Mouse (Mus musculus) myocyte (in vitro differentiated cells): Measurements from ENCODE around the gene Arhgap28. TPM values are rescaled to one million over a fixed set of nuclear protein-coding genes. Genes with fewer than 3 reads are reported as not detected.

Experiments
- H3K27me3 ChIP-seq: one replicate; pipeline ENCODE4 v1.6.1; 2011; ENCODE audit not compliant: control insufficient read depth, insufficient read depth, insufficient read length
- H3K36me3 ChIP-seq: one replicate; pipeline ENCODE4 v1.6.1; 2011; ENCODE audit not compliant: control insufficient read depth, insufficient read depth
- H3K4me2 ChIP-seq: one replicate; pipeline ENCODE4 v1.6.1; 2011; ENCODE audit warnings: low read depth, control low read depth
- H3K4me3 ChIP-seq: one replicate; pipeline ENCODE4 v1.5.1; 2011; ENCODE audit warnings: mild to moderate bottlenecking, control low read depth, moderate library complexity
- H3K79me2 ChIP-seq: one replicate; pipeline ENCODE4 v1.6.1; 2011; ENCODE audit not compliant: control insufficient read depth, insufficient read depth
- H3ac ChIP-seq: one replicate; pipeline ENCODE4 v1.6.1; 2011; ENCODE audit not compliant: control insufficient read depth, insufficient read length
- CEBPB ChIP-seq: IDR thresholded peaks from 2 replicates; pipeline ENCODE4 v1.6.1; 2011; ENCODE audit warnings: mild to moderate bottlenecking, moderate library complexity; ENCODE audit not compliant: poor library complexity, insufficient read depth, severe bottlenecking
- E2F4 ChIP-seq: IDR thresholded peaks from one replicate; pipeline ENCODE4 v1.6.1; 2011; ENCODE audit warnings: mild to moderate bottlenecking, control low read depth, moderate library complexity; ENCODE audit not compliant: insufficient read depth
- MAX ChIP-seq: IDR thresholded peaks from one replicate; pipeline ENCODE4 v1.6.1; 2011; ENCODE audit warnings: low read depth, mild to moderate bottlenecking, control low read depth
- MYOD1 ChIP-seq, 3 experiments: IDR thresholded peaks; one replicate each; pipeline ENCODE4 v1.6.1; 2011; ENCODE audit warnings: control low read depth in 2 of 3, low read depth in 2 of 3, mild to moderate bottlenecking in 2 of 3, moderate library complexity in 1 of 3; ENCODE audit not compliant: insufficient read length in 2 of 3, control insufficient read depth in 1 of 3
- MYOG ChIP-seq, 3 experiments: IDR thresholded peaks; one replicate each; pipeline ENCODE4 v1.6.1; 2011; ENCODE audit warnings: control low read depth in 2 of 3, low read depth in 2 of 3, mild to moderate bottlenecking in 2 of 3; ENCODE audit not compliant: insufficient read length in 2 of 3, control insufficient read depth in 1 of 3, insufficient read depth in 1 of 3
- POLR2A ChIP-seq: IDR thresholded peaks from one replicate; pipeline ENCODE4 v1.6.1; 2011; ENCODE audit warnings: low read depth, mild to moderate bottlenecking, control low read depth, moderate library complexity; ENCODE audit not compliant: insufficient read length
- POLR2AphosphoS2 ChIP-seq: IDR thresholded peaks from one replicate; pipeline ENCODE4 v1.6.1; 2011; ENCODE audit warnings: low read depth, control low read depth; ENCODE audit not compliant: insufficient read length
- REST ChIP-seq: IDR thresholded peaks from one replicate; pipeline ENCODE4 v1.6.1; 2011; ENCODE audit warnings: mild to moderate bottlenecking, control low read depth, moderate library complexity; ENCODE audit not compliant: insufficient read depth, insufficient read length
- SRF ChIP-seq: IDR thresholded peaks from one replicate; pipeline ENCODE4 v1.6.1; 2011; ENCODE audit warnings: low read depth; ENCODE audit not compliant: control insufficient read depth, insufficient read length
- TCF12 ChIP-seq: IDR thresholded peaks from one replicate; pipeline ENCODE4 v1.6.1; 2011; ENCODE audit warnings: mild to moderate bottlenecking, control low read depth; ENCODE audit not compliant: poor library complexity, insufficient read depth, severe bottlenecking
- TCF3 ChIP-seq: IDR thresholded peaks from one replicate; pipeline ENCODE4 v1.6.1; 2011; ENCODE audit warnings: low read depth, control low read depth; ENCODE audit not compliant: insufficient read length
- USF1 ChIP-seq: IDR thresholded peaks from one replicate; pipeline ENCODE4 v1.6.1; 2011; ENCODE audit warnings: low read depth, mild to moderate bottlenecking, control low read depth, moderate library complexity
- polyA plus RNA-seq: library from polyadenylated mRNA; unstranded; fragments of >200 nt; fragmentation: generic; extraction: Trizol; gene quantifications from one replicate; pipeline ENCODE4 v1.2.1, GENCODE M21; 2012; ENCODE audit warnings: missing spikeins

Gene Arhgap28
- polyA plus RNA-seq, 1 experiment = 19.8 TPM

DNA sequence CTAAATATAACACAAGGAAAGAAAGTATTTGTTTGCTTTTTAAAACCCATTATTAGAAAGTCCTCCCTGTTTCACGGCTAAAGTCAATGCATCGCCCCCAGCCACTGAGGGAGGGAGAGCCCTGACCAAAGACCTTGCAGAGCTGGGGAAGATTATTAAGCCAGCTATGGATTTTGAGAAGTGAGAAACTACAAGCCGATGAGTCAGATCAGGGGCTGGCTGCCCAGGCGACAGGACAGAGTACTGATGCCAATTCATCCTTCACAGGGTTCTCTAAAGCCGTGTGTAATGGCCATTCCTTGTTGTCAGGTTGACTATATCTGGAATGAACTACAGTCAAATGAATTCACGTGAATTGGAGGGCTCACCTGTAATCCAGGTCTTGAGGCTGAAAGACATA is 62.9 kb downstream of the Arhgap28 start:
- Histone ChIP-seq H3K4me2 (no peak overlapping the region), H3K4me3 (no peak overlapping the region), H3ac (no peak overlapping the region), H3K36me3 (no peaks in the 10 kb centered on the region), H3K27me3 (no peaks in the 10 kb centered on the region), H3K79me2 (peaks cover under 1% of the 10 kb centered on the region)
- TF ChIP-seq REST (no peak), MAX (no peak), TCF12 (no peak), USF1 (no peak), MYOG (IDR thresholded peaks at IDR 0.05; ENCODE audit: control insufficient read depth in 1 of 3, insufficient read depth in 1 of 3, insufficient read length in 2 of 3, low read depth in 2 of 3) (no peak), E2F4 (no peak), POLR2A (no peak), TCF3 (no peak), MYOD1 (IDR thresholded peaks at IDR 0.05; ENCODE audit: control insufficient read depth in 1 of 3, insufficient read length in 2 of 3, low read depth in 2 of 3) (no peak), CEBPB (no peak), SRF (no peak), POLR2AphosphoS2 (no peak)

DNA sequence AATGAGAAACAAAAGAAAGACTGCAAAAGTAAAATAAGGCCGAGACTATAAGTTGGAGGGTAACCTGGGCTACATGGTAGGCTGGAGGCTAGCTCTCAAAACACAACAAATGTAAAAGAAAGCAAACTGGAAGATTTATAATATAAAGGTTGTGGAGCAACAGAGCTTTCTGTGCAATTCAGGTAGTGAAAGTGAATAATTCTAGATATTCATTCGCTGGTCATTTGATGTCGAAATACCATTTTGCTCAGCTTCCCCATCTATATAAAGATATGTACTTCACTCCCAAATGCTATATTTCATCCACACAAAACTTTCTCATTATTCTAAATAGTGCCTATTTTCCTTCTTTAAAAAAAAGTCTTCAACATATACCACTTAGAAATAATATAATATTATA is 66.9 kb downstream of the Arhgap28 start:
- Histone ChIP-seq H3K4me3 (no peak overlapping the region), H3K4me2 (no peak overlapping the region), H3K79me2 (peaks cover 5% of the 10 kb centered on the region), H3ac (no peak overlapping the region), H3K36me3 (no peaks in the 10 kb centered on the region), H3K27me3 (no peaks in the 10 kb centered on the region)
- TF ChIP-seq POLR2AphosphoS2 = no peak
- no peak for TF ChIP-seq MYOG (IDR thresholded peaks at IDR 0.05; ENCODE audit: control insufficient read depth in 1 of 3, insufficient read depth in 1 of 3, insufficient read length in 2 of 3, low read depth in 2 of 3)
- no peak for TF ChIP-seq TCF12
- no peak for TF ChIP-seq MAX
- no peak for TF ChIP-seq TCF3
- no peak for TF ChIP-seq USF1
- no peak for TF ChIP-seq SRF
- TF ChIP-seq CEBPB = no peak
- no peak for TF ChIP-seq E2F4
- TF ChIP-seq REST = no peak
- TF ChIP-seq POLR2A = no peak
- no peak for TF ChIP-seq MYOD1 (IDR thresholded peaks at IDR 0.05; ENCODE audit: control insufficient read depth in 1 of 3, insufficient read length in 2 of 3, low read depth in 2 of 3)

DNA sequence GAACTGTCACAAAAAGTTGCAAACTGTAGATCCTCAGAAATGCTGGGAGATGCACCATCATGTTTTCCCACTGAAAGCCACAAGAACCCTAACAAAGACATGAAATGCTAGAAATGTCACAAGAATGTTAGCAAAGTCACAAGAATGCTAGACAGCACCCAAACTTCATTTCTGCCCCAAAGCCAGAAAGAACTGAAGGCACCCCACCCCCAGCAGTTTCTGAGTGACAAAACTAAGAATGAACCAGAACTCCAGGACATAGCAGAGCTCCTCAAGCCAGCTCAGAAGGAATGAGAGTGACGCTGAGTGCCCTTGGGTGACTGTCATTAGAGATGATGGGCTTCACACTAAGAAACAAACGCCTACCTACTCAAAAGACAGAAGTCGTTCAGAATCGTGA is 68.4 kb downstream of the Arhgap28 start:
- H3ac ChIP-seq = no peak overlapping the region
- H3K79me2 ChIP-seq = peaks cover 5% of the 10 kb centered on the region
- TF ChIP-seq USF1 = no peak
- no peak for TF ChIP-seq TCF12
- TF ChIP-seq MYOD1 (IDR thresholded peaks at IDR 0.05; ENCODE audit: control insufficient read depth in 1 of 3, insufficient read length in 2 of 3, low read depth in 2 of 3) = no peak
- TF ChIP-seq CEBPB = no peak
- TF ChIP-seq REST = no peak
- no peak for TF ChIP-seq POLR2A
- no peak for TF ChIP-seq MAX
- no peak for TF ChIP-seq TCF3
- TF ChIP-seq E2F4 = no peak
- TF ChIP-seq SRF = no peak
- TF ChIP-seq MYOG (IDR thresholded peaks at IDR 0.05; ENCODE audit: control insufficient read depth in 1 of 3, insufficient read depth in 1 of 3, insufficient read length in 2 of 3, low read depth in 2 of 3) = no peak
- H3K36me3 ChIP-seq = no peaks in the 10 kb centered on the region
- H3K4me2 ChIP-seq = no peak overlapping the region
- no peaks in the 10 kb centered on the region for H3K27me3 ChIP-seq
- H3K4me3 ChIP-seq = no peak overlapping the region

DNA sequence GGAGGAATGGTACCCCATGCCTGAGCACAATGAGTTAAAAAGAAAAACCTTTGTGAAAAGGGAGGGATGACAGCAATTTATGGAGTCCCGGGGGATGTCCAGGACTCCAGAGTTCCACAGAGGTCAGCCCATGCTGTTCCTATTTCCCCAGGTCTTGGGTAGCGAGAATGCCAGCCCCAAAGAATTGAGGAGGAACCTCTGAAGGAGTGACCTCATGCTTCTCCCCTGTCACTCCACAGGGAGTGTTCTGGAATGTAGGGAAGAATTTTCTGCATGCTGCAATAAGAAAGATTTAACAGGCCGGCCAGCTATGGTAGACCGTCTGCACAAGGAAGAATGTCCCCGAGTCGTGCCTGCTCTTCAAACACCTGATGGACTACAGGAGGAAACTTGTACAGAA is 72.5 kb downstream of the Arhgap28 start:
- Histone ChIP-seq H3ac (no peak overlapping the region), H3K27me3 (no peaks in the 10 kb centered on the region), H3K4me3 (no peak overlapping the region), H3K79me2 (peaks cover 9% of the 10 kb centered on the region), H3K4me2 (no peak overlapping the region), H3K36me3 (no peaks in the 10 kb centered on the region)
- TF ChIP-seq REST (no peak), CEBPB (no peak), TCF3 (no peak), MAX (no peak), E2F4 (no peak), TCF12 (no peak), POLR2AphosphoS2 (no peak), MYOG (IDR thresholded peaks at IDR 0.05; ENCODE audit: control insufficient read depth in 1 of 3, insufficient read depth in 1 of 3, insufficient read length in 2 of 3, low read depth in 2 of 3) (no peak), SRF (no peak), POLR2A (no peak)
